Mouse (Mus musculus): ENCODE measurements at regions not wholly inside any gene's neighbourhood (a gene's known extent, or its start where the extent isn't known, plus 50 kb on each side); places are given as distances from the start of the nearest gene placed in this dataset.
A peak's percentile ranks its signal among the peaks of the same experiment; 100 is the strongest.

- no peak for DNase-seq (ENCODE audit: low spot score)
These were observed 74.6 kb upstream of the Gm4894 start for GRCm38 (mm10) chr9:49175586-49176286.

DNA sequence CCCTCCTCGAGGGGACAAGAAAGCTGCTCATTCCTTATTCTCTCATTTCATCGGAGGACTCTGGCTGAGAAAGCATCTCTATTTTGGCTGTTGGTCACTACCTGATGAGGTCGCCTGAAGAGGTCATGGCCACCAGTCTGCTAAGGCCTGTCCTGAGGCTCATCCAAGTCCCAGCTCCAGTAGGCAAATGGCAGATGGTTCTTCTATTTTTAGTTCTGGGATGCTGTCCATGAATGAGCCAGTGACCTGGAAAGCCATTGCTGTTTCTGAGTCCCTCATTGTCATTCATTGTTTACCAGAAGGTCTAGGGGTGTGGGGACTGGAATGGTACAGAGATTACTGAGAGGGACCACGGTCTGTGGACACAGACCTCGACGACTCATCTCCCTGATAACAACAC is 71.8 kb upstream of the Gm4894 start:
- DNase-seq (ENCODE audit: low spot score), result peak; percentile 23

DNA sequence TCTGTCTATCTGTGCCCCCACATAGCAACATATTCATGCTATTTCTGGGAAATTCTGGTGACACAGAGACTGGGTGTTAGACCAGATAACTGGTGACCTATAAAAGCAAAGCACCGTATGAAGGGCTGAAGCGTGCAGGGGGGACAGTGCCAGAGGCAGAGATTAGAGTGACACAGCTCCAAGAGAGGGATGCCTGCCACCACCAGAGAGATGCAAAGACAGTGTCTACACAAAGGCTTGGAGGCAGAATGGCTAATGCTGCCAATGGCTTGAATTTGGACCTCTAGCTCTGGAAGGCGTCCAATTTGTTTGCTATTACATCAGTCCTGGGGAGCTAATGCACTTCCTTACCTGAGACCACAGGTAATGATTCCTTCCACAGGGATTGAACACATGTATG is 65.5 kb upstream of the Gm4894 start:
- DNase-seq (ENCODE audit: low spot score), result no peak

DNA sequence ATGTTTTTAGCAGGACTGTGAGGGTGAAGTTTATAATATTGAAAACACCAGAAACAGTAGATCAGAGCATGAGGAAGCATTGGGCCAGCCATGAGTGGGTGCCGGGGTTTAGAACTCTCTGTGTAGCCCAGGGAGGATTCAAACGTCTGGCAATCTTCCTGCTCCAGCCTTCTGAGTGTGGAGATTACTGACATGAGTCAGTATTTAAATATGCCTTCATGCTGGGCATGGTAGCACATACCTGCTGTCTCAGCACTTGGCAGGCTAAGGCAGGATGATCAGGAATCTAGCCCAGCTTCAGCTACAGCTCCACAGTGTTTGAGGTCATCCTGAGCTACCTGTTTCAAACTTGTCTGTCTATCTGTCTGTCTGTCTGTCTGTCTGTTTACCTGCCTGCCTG is 60.9 kb upstream of the Gm4894 start:
- DNase-seq (ENCODE audit: low spot score), result peak; percentile 3

- no peak for DNase-seq (ENCODE audit: low spot score)
These were observed 57.6 kb upstream of the Gm4894 start for GRCm38 (mm10) chr9:49192776-49193175.

Data from heart, adult 8-10 months (tissue).